8 mouse cellular contexts compared by ENCODE assay signal in the genomic region with DNA sequence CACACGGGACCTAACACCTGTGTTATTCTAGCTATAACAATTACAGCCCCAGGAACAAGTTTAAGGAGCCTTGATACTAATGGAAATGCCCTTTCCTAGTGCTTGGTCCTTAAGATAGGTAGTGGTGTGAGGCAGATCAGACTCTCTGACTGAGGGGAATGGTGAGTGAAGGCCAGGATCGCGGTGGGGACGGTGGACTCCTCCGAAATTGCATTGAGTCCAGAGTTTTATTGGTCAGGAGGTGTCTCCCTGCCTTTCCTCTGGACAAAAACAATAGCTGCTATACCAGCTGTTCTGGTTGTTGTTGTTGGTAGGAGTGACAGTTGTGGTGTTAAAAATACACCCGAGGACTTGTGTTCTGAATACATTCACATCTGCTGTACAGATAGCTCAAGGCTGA. TPM values are rescaled to one million over a fixed set of nuclear protein-coding genes. Genes with fewer than 3 reads are reported as not detected.
DNase-seq lines count a peak whose midpoint lies in the region; ATAC-seq and TF ChIP-seq lines count a peak whose summit lies in the region.

No protein-coding gene starts in this region.

- TF ChIP-seq CTCF in kidney, postnatal 0 days (IDR thresholded peaks at IDR 0.05; ENCODE audit: low read depth), result no peak
- TF ChIP-seq CTCF in cortical plate, adult 2 months (IDR thresholded peaks at IDR 0.05; ENCODE audit: extremely low read depth, insufficient read depth, low read length), result no peak
- TF ChIP-seq CTCF in midbrain, postnatal 0 days (IDR thresholded peaks at IDR 0.05), result no peak

- H3K27ac ChIP-seq in kidney, postnatal 0 days, result no peak overlapping the region
- H3K27ac ChIP-seq in cortical plate, adult 2 months (ENCODE audit: insufficient read depth, low read length), result peak overlapping the region; percentile 80
- no peak overlapping the region for H3K27ac ChIP-seq in hindbrain, embryonic 16.5 days (ENCODE audit: low read depth, low read length)
- peak overlapping the region; percentile 38; the same call in 1 of the 2 replicates for H3K27ac ChIP-seq in midbrain, postnatal 0 days (ENCODE audit: low read depth, low read length)

- no peaks in the 10 kb centered on the region for H3K36me3 ChIP-seq in kidney, postnatal 0 days (ENCODE audit: insufficient read depth, low read length)
- H3K36me3 ChIP-seq in hindbrain, embryonic 16.5 days (ENCODE audit: control insufficient read depth, insufficient read depth, low read length), result no peaks in the 10 kb centered on the region
- H3K36me3 ChIP-seq in midbrain, postnatal 0 days (ENCODE audit: insufficient read depth, low read length), result no peaks in the 10 kb centered on the region

- no peak for DNase-seq in kidney, postnatal 0 days (ENCODE audit: low spot score)
- DNase-seq in kidney, adult 8-10 months, result no peak
- DNase-seq in midbrain, postnatal 0 days (ENCODE audit: low spot score), result no peak
- no peak for DNase-seq in left cerebral cortex, adult 11 months (ENCODE audit: low spot score)
- no peak for DNase-seq in urinary bladder, postnatal 25 days (ENCODE audit: low spot score)
- DNase-seq in cerebellum, adult 18-20 months, result no peak

- 14% methylated on average over 6 of the region's 6 CpGs for WGBS in kidney, postnatal 0 days
- 25% methylated on average over 6 of the region's 6 CpGs for WGBS in hindbrain, embryonic 16.5 days
- 24% methylated on average over 6 of the region's 6 CpGs for WGBS in midbrain, postnatal 0 days

- 0 out of 2 replicates have a peak overlapping the region, but pooled peaks have one; percentile 32 for H3K9ac ChIP-seq in kidney, postnatal 0 days (ENCODE audit: low read depth, low read length)
- peak overlapping the region; percentile 87 for H3K9ac ChIP-seq in hindbrain, embryonic 16.5 days (ENCODE audit: low read depth, low read length)
- H3K9ac ChIP-seq in midbrain, postnatal 0 days (replicated peaks; ENCODE audit: low read length, poor library complexity, severe bottlenecking), result peak overlapping the region; percentile 91

- ATAC-seq in kidney, postnatal 0 days (replicated peaks; ENCODE audit: low FRiP score, low read depth), result no peak
- ATAC-seq in hindbrain, embryonic 16.5 days, result no peak
- ATAC-seq in midbrain, postnatal 0 days (ENCODE audit: low FRiP score), result no peak

- H3K4me2 ChIP-seq in kidney, postnatal 0 days (ENCODE audit: low read length), result peak overlapping the region; percentile 88
- H3K4me2 ChIP-seq in hindbrain, embryonic 16.5 days (ENCODE audit: low read length), result peak overlapping the region; percentile 95
- H3K4me2 ChIP-seq in midbrain, postnatal 0 days (ENCODE audit: low read depth, low read length, poor library complexity, severe bottlenecking), result peak overlapping the region; percentile 90

- peaks cover 12% of the 10 kb centered on the region for H3K4me1 ChIP-seq in kidney, postnatal 0 days (replicated peaks; ENCODE audit: insufficient read depth, low read length)
- peaks cover 6% of the 10 kb centered on the region; the same call in 1 of the 2 replicates for H3K4me1 ChIP-seq in cortical plate, adult 2 months (ENCODE audit: control insufficient read depth, insufficient read depth, low read length)
- H3K4me1 ChIP-seq in hindbrain, embryonic 16.5 days (ENCODE audit: control insufficient read depth, insufficient read depth, low read depth, low read length), result peaks cover 22% of the 10 kb centered on the region
- peaks cover 10% of the 10 kb centered on the region for H3K4me1 ChIP-seq in midbrain, postnatal 0 days (ENCODE audit: insufficient read depth, low read length)

- H3K9me3 ChIP-seq in kidney, postnatal 0 days (replicated peaks; ENCODE audit: low read length), result no peaks in the 10 kb centered on the region
- H3K9me3 ChIP-seq in hindbrain, embryonic 16.5 days (ENCODE audit: control insufficient read depth, low read length), result no peaks in the 10 kb centered on the region
- H3K9me3 ChIP-seq in midbrain, postnatal 0 days (ENCODE audit: low read length), result no peaks in the 10 kb centered on the region

- H3K4me3 ChIP-seq in kidney, postnatal 0 days (replicated peaks; ENCODE audit: low read depth, low read length), result peak overlapping the region; percentile 98
- peak overlapping the region; percentile 93 for H3K4me3 ChIP-seq in cortical plate, adult 2 months (ENCODE audit: insufficient read depth, low read length)
- peak overlapping the region; percentile 71 for H3K4me3 ChIP-seq in hindbrain, embryonic 16.5 days (ENCODE audit: low read length)
- H3K4me3 ChIP-seq in midbrain, postnatal 0 days (ENCODE audit: low read depth, low read length), result peak overlapping the region; percentile 94

- TF ChIP-seq POLR2A in cortical plate, adult 2 months (IDR thresholded peaks at IDR 0.05; ENCODE audit: extremely low read depth, insufficient read depth, low read length), result no peak

- no peaks in the 10 kb centered on the region for H3K27me3 ChIP-seq in kidney, postnatal 0 days (ENCODE audit: insufficient read depth, low read length)
- no peaks in the 10 kb centered on the region for H3K27me3 ChIP-seq in hindbrain, embryonic 16.5 days (replicated peaks; ENCODE audit: control insufficient read depth, insufficient read depth, low read length)
- no peaks in the 10 kb centered on the region for H3K27me3 ChIP-seq in midbrain, postnatal 0 days (ENCODE audit: insufficient read depth, low read length)

RNA-seq across cellular contexts. Expression of a gene that starts 1.3 kb away (rescaled TPM):
- 19.3 and 19.8 TPM in 2 replicates for polyA plus RNA-seq in kidney, postnatal 0 days (2015; fragmentation: Nextera tagmentation; extraction: Ambion mirVana)
- 53.3 and 61.4 TPM in 2 replicates for polyA plus RNA-seq in cortical plate, adult 2 months (2012; rRNA removed)
- polyA plus RNA-seq in hindbrain, embryonic 16.5 days (2015; fragmentation: Nextera tagmentation; extraction: Ambion mirVana), result 40.4 and 42.8 TPM in 2 replicates
- 75.1 and 77.5 TPM in 2 replicates for total RNA-seq in midbrain, postnatal 0 days (2014; rRNA removed)
- 36.6 and 38.2 TPM in 2 replicates for polyA plus RNA-seq in midbrain, postnatal 0 days (2015; fragmentation: Nextera tagmentation; extraction: Ambion mirVana)

RNA-seq across cellular contexts. Expression of a gene that starts 50.9 kb away (rescaled TPM):
- 0.57 and 0.68 TPM in 2 replicates for polyA plus RNA-seq in kidney, postnatal 0 days (2015; fragmentation: Nextera tagmentation; extraction: Ambion mirVana)
- 2.2 and 3.0 TPM in 2 replicates for polyA plus RNA-seq in cortical plate, adult 2 months (2012; rRNA removed)
- polyA plus RNA-seq in hindbrain, embryonic 16.5 days (2015; fragmentation: Nextera tagmentation; extraction: Ambion mirVana), result 1.7 TPM in 2 replicates
- total RNA-seq in midbrain, postnatal 0 days (2014; rRNA removed), result not detected in 2 replicates
- 1.2 and 1.9 TPM in 2 replicates for polyA plus RNA-seq in midbrain, postnatal 0 days (2015; fragmentation: Nextera tagmentation; extraction: Ambion mirVana)

Comparison
In these comparisons a context has a peak if more than half of its experiments do, and no peak if none do; other contexts are left out.
1. H3K27ac ChIP-seq: peak in cortical plate, adult 2 months (single experiment) and midbrain, postnatal 0 days (single experiment); none in kidney, postnatal 0 days (single experiment) and hindbrain, embryonic 16.5 days (single experiment).
2. H3K9ac ChIP-seq: peak in every context shown above with its lines; median percentile 91 in midbrain, postnatal 0 days; 87 in hindbrain, embryonic 16.5 days; 32 in kidney, postnatal 0 days.
3. Peak in every context shown above with its lines, with median percentiles within 50 percentile points of each other: H3K4me2 ChIP-seq and H3K4me3 ChIP-seq.